Mouse (Mus musculus) midbrain, embryonic 12.5 days (tissue): ENCODE measurements at regions not wholly inside any gene's neighbourhood (a gene's known extent, or its start where the extent isn't known, plus 50 kb on each side); places are given as distances from the start of the nearest gene placed in this dataset.

ENCODE experiments used
- ATAC-seq: fragments of 200-750 bp; cut with Nextera tagmentation; 2 replicates; pipeline ENCODE4 v1.8.0; 2017; ENCODE audit warnings: low read depth, moderate TSS enrichment, moderate library complexity; ENCODE audit not compliant: low FRiP score
- H3K27ac ChIP-seq: fragments of 300-500 bp; sonication (generic); replicated peaks from 2 replicates; pipeline ENCODE4 v1.5.1; 2016; ENCODE audit warnings: mild to moderate bottlenecking
- H3K27me3 ChIP-seq: fragments of 300-500 bp; sonication (generic); 2 replicates; pipeline ENCODE4 v1.6.1; 2016; ENCODE audit warnings: mild to moderate bottlenecking
- H3K36me3 ChIP-seq: fragments of 300-500 bp; sonication (generic); 2 replicates; pipeline ENCODE4 v1.6.1; 2016
- H3K4me1 ChIP-seq: fragments of 300-500 bp; sonication (generic); 2 replicates; pipeline ENCODE4 v1.6.1; 2016
- H3K4me2 ChIP-seq: fragments of 300-500 bp; sonication (generic); replicated peaks from 2 replicates; pipeline ENCODE4 v1.6.1; 2016; ENCODE audit warnings: mild to moderate bottlenecking, moderate library complexity
- H3K4me3 ChIP-seq: fragments of 300-500 bp; sonication (generic); 2 replicates; pipeline ENCODE4 v1.5.1; 2016; ENCODE audit warnings: mild to moderate bottlenecking
- H3K9ac ChIP-seq: fragments of 300-500 bp; sonication (generic); replicated peaks from 2 replicates; pipeline ENCODE4 v1.6.1; 2016; ENCODE audit warnings: mild to moderate bottlenecking, moderate library complexity
- H3K9me3 ChIP-seq: fragments of 300-500 bp; sonication (generic); 2 replicates; pipeline ENCODE4 v1.6.1; 2016; ENCODE audit warnings: mild to moderate bottlenecking
- WGBS: fragments of 180-500 bp; shearing (Covaris S2); methylation state at CpG from one replicate; pipeline ENCODE4 v1.1.7; 2016; 5-methylcytosine and 5-hydroxymethylcytosine counted together

DNA sequence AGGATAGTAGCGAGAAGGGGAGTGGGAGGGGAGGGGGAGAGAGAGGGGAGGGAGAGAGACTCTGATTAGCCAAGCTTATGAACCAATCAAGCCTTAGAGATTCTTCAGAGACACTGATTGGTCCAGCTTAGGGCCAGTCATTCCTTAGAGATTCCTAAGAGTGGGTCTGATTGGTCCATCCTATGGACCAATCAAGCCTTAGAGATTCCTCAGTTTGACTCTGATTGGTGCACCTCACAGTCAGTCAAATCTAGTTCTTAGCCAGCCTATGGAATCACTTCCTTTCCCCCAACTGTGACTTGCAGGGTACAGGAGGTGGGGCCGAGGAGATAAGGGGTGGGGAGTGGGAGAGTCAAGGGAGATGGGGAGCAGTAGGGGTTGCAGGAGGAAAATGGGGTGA is 152.8 kb downstream of the Suds3 start:
- H3K4me3 ChIP-seq = no peak overlapping the region
- no peaks in the 10 kb centered on the region for H3K27me3 ChIP-seq
- ATAC-seq = no peak
- no peaks in the 10 kb centered on the region for H3K36me3 ChIP-seq
- no peak overlapping the region for H3K27ac ChIP-seq
- H3K4me2 ChIP-seq = no peak overlapping the region
- WGBS = 84% methylated on average over 2 of the region's 2 CpGs
- no peak overlapping the region for H3K9ac ChIP-seq
- 0 out of 2 replicates have a peak, but pooled peaks cover 3% of the 10 kb centered on the region for H3K9me3 ChIP-seq
- H3K4me1 ChIP-seq = no peaks in the 10 kb centered on the region

DNA sequence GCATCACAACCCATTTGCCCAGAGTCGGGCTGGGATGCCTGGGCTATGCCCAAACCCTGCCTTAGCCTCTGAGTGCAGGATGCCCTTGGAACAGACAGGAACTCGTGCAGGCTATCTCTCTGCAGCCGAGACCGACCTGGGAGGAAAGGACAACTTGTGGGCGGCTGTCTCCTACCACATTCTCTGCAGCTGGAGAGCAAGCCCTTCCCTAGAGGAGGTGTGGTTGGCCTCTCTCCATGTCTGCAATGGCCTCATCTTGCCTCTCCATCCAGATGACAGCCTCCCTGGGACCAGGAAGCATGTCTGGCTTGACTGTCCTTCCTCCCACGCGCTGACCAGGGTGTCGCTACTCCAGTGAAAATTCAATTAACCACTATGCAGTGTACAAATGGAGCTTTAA is 155.9 kb downstream of the Suds3 start:
- H3K4me2 ChIP-seq = no peak overlapping the region
- 0 out of 2 replicates have a peak, but pooled peaks cover 3% of the 10 kb centered on the region for H3K9me3 ChIP-seq
- H3K27ac ChIP-seq = no peak overlapping the region
- 85% methylated on average over 8 of the region's 8 CpGs for WGBS
- H3K4me3 ChIP-seq = no peak overlapping the region
- H3K4me1 ChIP-seq = no peaks in the 10 kb centered on the region
- no peak for ATAC-seq
- H3K36me3 ChIP-seq = no peaks in the 10 kb centered on the region
- H3K9ac ChIP-seq = no peak overlapping the region
- H3K27me3 ChIP-seq = no peaks in the 10 kb centered on the region

DNA sequence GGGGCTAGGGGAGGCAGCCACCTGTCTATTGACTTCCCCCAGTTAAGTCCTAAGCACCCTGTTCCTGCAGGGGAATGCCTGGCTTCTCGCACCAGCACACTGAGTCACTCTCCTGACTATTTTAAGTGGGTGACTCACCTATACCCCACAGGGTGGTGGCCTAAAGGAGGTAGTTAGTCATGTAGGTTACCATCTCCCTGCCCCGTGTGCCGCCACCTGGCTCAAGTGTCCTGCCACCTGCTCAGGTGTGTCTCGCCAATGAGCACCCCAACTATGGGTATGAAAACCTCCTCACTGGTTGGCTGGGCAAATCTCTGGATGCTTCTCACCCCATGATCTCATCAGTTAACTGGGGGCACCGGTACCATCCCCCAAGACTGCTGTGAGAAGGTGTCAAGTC is 157.8 kb downstream of the Suds3 start:
- H3K27ac ChIP-seq = no peak overlapping the region
- no peak for ATAC-seq
- WGBS = 87% methylated on average over 5 of the region's 5 CpGs

DNA sequence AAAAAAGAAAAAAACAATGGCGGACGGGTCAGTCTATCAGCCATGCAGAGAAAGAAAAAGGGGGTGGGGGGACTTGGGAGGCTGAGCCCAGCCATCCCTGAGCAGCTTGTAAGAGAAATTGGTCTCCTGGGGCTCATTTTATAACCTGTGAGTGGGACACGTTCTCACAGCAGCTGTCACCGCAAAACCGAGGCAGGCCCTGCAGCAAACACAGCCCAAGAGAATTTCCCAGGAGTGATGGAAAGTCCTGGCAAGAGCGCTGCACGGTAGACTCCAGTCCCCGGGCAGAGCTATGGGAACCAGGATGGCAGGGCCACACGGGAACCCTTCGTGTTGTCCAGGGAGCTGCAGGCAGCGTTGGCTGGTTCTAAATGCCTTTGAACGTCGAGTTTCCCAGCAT is 159.3 kb downstream of the Suds3 start:
- no peak for ATAC-seq
- H3K9me3 ChIP-seq = no peaks in the 10 kb centered on the region
- H3K9ac ChIP-seq = no peak overlapping the region
- no peak overlapping the region for H3K4me3 ChIP-seq
- WGBS = 75% methylated on average over 13 of the region's 13 CpGs
- H3K4me1 ChIP-seq = no peaks in the 10 kb centered on the region
- H3K4me2 ChIP-seq = no peak overlapping the region
- no peaks in the 10 kb centered on the region for H3K36me3 ChIP-seq
- no peak overlapping the region for H3K27ac ChIP-seq
- H3K27me3 ChIP-seq = no peaks in the 10 kb centered on the region

More for the DNA sequence above, 157.8 kb downstream of the Suds3 start:
- H3K27me3 ChIP-seq = no peaks in the 10 kb centered on the region
- H3K36me3 ChIP-seq = no peaks in the 10 kb centered on the region
- no peak overlapping the region for H3K4me2 ChIP-seq
- no peak overlapping the region for H3K4me3 ChIP-seq
- 0 out of 2 replicates have a peak, but pooled peaks cover 3% of the 10 kb centered on the region for H3K9me3 ChIP-seq
- no peak overlapping the region for H3K9ac ChIP-seq
- no peaks in the 10 kb centered on the region for H3K4me1 ChIP-seq

DNA sequence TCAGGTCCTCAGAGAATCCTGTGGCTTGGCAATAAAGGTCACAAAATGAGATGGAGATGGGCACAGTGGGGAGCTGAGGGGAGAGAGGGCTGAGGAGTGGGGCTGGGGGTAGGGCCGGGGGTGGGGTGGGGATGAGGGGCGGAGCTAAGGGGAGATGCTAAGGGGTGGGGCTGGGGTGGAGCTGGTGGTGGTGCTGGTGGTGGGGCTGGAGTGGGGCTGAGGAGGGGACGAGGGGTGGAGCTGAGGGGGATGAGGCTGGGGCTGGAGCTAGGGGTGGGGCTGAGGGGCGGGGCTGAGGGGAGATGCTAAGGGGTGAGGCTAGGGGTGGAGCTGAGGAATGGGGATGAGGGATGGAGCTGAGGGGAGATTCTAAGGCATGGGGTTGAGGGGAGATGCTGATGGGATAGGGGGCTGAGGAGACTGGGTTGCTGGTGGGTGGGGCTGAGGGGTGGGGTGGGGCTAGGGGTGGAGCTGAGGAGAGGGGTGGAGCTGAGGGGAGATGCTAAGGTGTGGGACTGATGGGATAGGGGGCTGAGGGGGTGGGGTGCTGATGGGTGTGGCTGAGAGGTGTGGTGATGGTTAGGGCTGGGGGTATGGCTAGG is 165.5 kb downstream of the Suds3 start:
- Histone ChIP-seq H3K9me3 (no peaks in the 10 kb centered on the region), H3K4me3 (no peak overlapping the region), H3K4me1 (no peaks in the 10 kb centered on the region), H3K4me2 (no peak overlapping the region), H3K36me3 (no peaks in the 10 kb centered on the region), H3K27ac (no peak overlapping the region), H3K27me3 (no peaks in the 10 kb centered on the region), H3K9ac (no peak overlapping the region)
- no peak for ATAC-seq
- 14% methylated on average over 4 of the region's 4 CpGs for WGBS

DNA sequence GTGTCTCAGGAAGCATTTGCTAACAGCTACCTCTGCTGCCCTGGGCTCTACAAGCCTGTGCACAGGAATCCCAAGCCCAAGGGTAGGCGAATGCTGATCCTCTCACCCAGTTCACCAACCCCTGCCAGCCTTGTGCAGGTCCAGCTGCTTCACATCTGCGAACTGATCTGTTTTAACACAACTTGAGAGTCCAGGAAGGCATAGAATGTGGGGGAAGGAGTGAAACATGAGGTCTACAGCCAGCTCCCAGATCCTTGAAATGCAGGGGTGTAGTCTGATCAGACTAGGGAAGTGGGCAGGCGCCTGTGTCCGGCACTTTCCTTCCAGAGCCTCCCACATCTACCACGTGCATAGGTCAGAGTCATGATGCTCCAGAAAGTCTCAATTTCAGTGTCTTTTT is 181.3 kb downstream of the Suds3 start:
- 77% methylated on average over 5 of the region's 5 CpGs for WGBS
- ATAC-seq = no peak

DNA sequence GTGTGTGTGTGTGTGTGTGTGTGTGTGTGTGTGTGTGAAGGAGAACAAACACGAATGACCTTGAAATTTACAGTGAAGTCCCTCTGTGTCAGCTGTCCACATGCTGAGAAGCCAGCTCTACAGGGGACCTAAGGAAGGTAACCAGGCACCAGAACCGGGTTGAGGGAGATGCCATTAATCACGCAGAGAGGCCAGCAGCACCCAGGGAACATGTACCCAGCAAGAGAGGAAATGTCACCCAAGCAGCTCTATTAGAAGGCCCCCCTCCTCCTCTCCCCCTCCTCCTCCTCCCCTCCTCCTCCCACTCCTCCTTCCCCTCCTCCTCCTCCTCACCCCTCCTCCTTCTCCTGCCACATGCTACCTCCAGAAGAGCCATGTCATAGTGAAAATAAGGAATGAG is 181.8 kb downstream of the Suds3 start:
- no peak for ATAC-seq
- Histone ChIP-seq H3K27me3 (no peaks in the 10 kb centered on the region), H3K36me3 (no peaks in the 10 kb centered on the region), H3K4me3 (no peak overlapping the region), H3K9ac (no peak overlapping the region), H3K4me2 (no peak overlapping the region), H3K4me1 (no peaks in the 10 kb centered on the region), H3K9me3 (no peaks in the 10 kb centered on the region), H3K27ac (no peak overlapping the region)
- 69% methylated on average over 3 of the region's 3 CpGs for WGBS

More for the DNA sequence above, 181.3 kb downstream of the Suds3 start:
- Histone ChIP-seq H3K9ac (no peak overlapping the region), H3K27me3 (no peaks in the 10 kb centered on the region), H3K27ac (no peak overlapping the region), H3K36me3 (no peaks in the 10 kb centered on the region), H3K4me1 (no peaks in the 10 kb centered on the region), H3K4me3 (no peak overlapping the region), H3K4me2 (no peak overlapping the region), H3K9me3 (no peaks in the 10 kb centered on the region)

DNA sequence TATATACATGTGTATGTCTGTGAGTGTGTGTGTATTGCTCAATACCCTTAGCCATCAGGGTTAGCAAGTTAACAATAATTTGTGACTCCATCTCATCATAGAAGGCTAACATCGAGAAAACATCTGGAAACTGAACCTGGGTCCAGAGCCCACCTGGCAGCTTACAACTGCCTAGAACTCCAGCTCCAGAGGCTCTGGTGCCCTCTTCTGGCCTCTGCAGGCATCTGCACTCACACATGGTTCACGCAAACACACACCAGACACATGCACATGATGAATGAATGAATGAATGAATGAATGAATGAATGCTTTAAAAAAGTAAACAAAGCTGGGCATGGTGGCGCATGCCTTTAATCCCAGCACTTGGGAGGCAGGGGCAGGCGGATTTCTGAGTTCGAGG is 182.8 kb downstream of the Suds3 start:
- Histone ChIP-seq H3K9me3 (no peaks in the 10 kb centered on the region), H3K4me1 (no peaks in the 10 kb centered on the region), H3K36me3 (no peaks in the 10 kb centered on the region), H3K4me2 (no peak overlapping the region), H3K27ac (no peak overlapping the region), H3K4me3 (no peak overlapping the region), H3K9ac (no peak overlapping the region), H3K27me3 (no peaks in the 10 kb centered on the region)
- WGBS = 89% methylated on average over 5 of the region's 5 CpGs
- ATAC-seq = no peak

DNA sequence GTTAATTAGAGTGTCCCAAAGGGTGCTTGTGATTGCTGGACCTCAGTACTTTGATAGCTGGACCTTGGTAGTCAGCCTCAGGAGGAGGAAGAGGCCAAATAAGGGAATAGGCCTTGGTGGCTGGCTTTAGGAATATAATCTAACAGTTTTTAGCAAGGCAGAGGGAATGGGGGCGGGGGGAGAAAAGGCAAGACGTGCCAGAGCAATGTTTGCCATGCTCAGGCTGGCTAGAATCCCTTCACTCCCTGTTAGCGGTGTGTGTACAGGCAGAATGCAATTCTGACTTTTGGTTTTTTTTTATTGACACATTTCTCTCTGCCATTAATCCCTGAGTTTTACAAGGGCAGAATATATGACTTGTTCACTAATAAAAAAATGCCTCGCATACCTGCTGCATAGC is 192.2 kb downstream of the Suds3 start:
- no peak overlapping the region for H3K4me3 ChIP-seq
- no peak overlapping the region for H3K27ac ChIP-seq
- H3K4me2 ChIP-seq = no peak overlapping the region
- H3K9me3 ChIP-seq = no peaks in the 10 kb centered on the region
- H3K36me3 ChIP-seq = no peaks in the 10 kb centered on the region
- no peak for ATAC-seq
- H3K27me3 ChIP-seq = no peaks in the 10 kb centered on the region
- peaks cover 3% of the 10 kb centered on the region; the same call in 1 of the 2 replicates for H3K4me1 ChIP-seq
- 74% methylated on average over 4 of the region's 4 CpGs for WGBS
- no peak overlapping the region for H3K9ac ChIP-seq

DNA sequence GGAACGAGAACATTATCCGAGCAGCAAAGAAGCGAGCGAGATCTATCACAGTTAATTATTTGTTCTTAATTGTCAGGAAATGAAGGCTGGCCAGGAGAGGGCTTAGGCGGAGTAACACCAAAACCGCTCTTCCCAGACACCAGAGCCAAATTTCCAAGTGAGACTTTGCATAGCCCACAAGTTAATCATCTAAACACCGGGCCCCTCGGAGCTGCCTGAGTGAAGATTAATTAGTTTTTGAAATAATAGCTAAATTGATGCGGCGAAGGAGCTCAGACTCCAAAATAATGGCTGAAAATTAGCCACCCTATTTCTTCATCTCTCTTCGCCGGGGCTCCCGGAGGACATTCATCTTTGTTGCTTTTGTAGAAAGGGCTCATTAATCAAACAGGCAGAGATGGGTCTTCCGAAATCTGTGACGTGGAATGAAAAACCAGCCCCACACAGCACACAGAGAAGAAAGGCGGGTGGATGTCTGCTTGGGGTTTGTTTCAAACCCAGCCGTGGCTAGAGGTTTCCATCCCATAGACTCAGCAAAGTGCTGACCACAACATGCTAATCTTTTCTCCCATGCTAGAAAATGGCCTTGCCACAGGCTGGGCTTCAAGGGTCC is 193.7 kb downstream of the Suds3 start:
- no peak overlapping the region for H3K9ac ChIP-seq
- 76% methylated on average over 17 of the region's 17 CpGs for WGBS
- H3K4me3 ChIP-seq = no peak overlapping the region
- H3K36me3 ChIP-seq = no peaks in the 10 kb centered on the region
- H3K27ac ChIP-seq = no peak overlapping the region
- H3K27me3 ChIP-seq = no peaks in the 10 kb centered on the region
- ATAC-seq = no peak
- peaks cover 3% of the 10 kb centered on the region; the same call in 1 of the 2 replicates for H3K4me1 ChIP-seq
- no peaks in the 10 kb centered on the region for H3K9me3 ChIP-seq
- H3K4me2 ChIP-seq = no peak overlapping the region

DNA sequence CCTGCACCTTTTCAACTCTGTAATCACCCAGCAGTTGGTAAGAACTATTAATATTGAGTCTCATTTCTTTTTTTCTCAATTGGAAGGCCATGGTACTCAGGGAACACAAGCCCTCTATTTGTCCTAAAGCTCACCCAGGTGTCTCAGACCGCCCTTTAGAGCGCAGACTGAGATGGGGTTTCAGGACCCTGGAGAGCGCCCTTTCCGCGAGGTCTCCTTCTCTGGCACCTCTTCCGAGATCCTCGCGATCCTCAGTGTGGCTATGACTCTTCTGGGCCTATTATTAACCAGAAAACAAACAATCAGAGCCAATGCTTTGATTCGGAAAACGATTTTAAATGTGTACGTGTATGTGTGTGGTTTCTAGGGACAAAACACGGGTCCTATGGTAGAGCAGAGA is 201.0 kb downstream of the Suds3 start:
- H3K4me3 ChIP-seq = no peak overlapping the region
- WGBS = 45% methylated on average over 12 of the region's 12 CpGs
- no peak overlapping the region for H3K9ac ChIP-seq
- no peaks in the 10 kb centered on the region for H3K4me1 ChIP-seq
- ATAC-seq = no peak
- H3K27me3 ChIP-seq = no peaks in the 10 kb centered on the region; the same call in 1 of the 2 replicates
- no peaks in the 10 kb centered on the region for H3K36me3 ChIP-seq
- no peaks in the 10 kb centered on the region for H3K9me3 ChIP-seq
- no peak overlapping the region for H3K27ac ChIP-seq
- no peak overlapping the region for H3K4me2 ChIP-seq

DNA sequence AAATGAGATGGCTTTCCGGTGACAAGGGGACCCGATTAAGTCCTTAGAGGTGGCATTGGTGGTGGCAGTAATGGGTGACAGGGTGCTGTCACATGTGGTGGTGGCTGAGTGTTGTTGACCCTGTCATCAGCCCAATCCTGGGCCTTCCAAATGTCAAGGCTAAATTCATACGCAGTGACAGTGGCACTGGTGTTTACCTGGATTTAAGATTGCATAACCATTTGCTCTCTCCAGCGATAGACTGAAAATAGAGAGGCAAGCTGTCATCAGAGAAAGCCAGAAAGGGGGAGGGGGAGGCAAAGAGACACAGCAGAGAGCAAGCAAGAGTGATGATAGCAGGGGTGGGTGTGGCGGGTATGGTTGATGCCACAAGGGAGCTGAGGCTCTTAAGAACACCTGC is 215.1 kb downstream of the Suds3 start:
- no peak overlapping the region for H3K4me3 ChIP-seq
- no peak overlapping the region for H3K9ac ChIP-seq
- no peaks in the 10 kb centered on the region for H3K36me3 ChIP-seq
- H3K27me3 ChIP-seq = no peaks in the 10 kb centered on the region
- H3K9me3 ChIP-seq = peaks cover 11% of the 10 kb centered on the region; the same call in 1 of the 2 replicates
- ATAC-seq = no peak
- 85% methylated on average over 5 of the region's 5 CpGs for WGBS
- no peak overlapping the region for H3K4me2 ChIP-seq
- H3K4me1 ChIP-seq = no peaks in the 10 kb centered on the region
- H3K27ac ChIP-seq = no peak overlapping the region

DNA sequence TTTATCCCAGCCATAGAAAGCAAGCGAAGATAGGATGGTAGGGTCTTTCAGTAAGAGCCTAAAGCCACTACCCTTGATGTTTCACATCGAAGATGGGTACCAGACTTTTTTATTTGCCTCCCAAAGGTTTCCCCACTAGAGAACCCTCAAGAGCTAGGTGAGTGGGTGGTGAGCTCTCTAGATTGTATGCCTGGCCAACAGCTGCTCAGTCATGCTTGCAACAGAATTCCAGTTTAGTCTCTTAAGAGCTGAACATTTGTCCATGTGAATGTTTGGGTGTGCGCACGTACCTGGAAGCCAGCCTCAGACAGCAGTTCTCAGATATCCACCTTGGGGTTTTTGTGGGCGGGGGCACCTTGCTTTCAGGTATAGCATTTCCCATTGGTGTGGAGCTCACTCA is 218.5 kb downstream of the Suds3 start:
- H3K27ac ChIP-seq = no peak overlapping the region
- peaks cover under 1% of the 10 kb centered on the region; the same call in 1 of the 2 replicates for H3K9me3 ChIP-seq
- H3K4me2 ChIP-seq = no peak overlapping the region
- H3K4me3 ChIP-seq = no peak overlapping the region
- no peaks in the 10 kb centered on the region for H3K27me3 ChIP-seq
- 84% methylated on average over 5 of the region's 5 CpGs for WGBS
- ATAC-seq = no peak
- no peak overlapping the region for H3K9ac ChIP-seq
- no peaks in the 10 kb centered on the region for H3K36me3 ChIP-seq
- H3K4me1 ChIP-seq = no peaks in the 10 kb centered on the region
